Mouse (Mus musculus): ENCODE measurements around the gene Sgo2a. TPM values are rescaled to one million over a fixed set of nuclear protein-coding genes. Genes with fewer than 3 reads are reported as not detected.

Sgo2a gene
- polyA plus RNA-seq, 1 experiment from 2014 or later = 23.9 TPM

- Histone ChIP-seq H3K27me3 (ENCODE audit: poor library complexity, severe bottlenecking) (no peaks in the 10 kb centered on the region), H3K27ac (no peak overlapping the region), H3K36me3 (replicated peaks) (no peaks in the 10 kb centered on the region), H3K9me3 (no peaks in the 10 kb centered on the region), H3K4me1 (peaks cover 10% of the 10 kb centered on the region), H3K4me3 (no peak overlapping the region)
- WGBS = 91% methylated on average over 2 of the region's 2 CpGs
- no peak for DNase-seq (ENCODE audit: extremely low spot score, low spot score)
Observed at GRCm38 (mm10) chr1:58072416-58072815, 76.6 kb downstream of the Sgo2a start.

- 79% methylated on average over 12 of the region's 12 CpGs for WGBS
- no peak for DNase-seq (ENCODE audit: extremely low spot score, low spot score)
- Histone ChIP-seq H3K4me3 (no peak overlapping the region), H3K27me3 (ENCODE audit: poor library complexity, severe bottlenecking) (no peaks in the 10 kb centered on the region), H3K9me3 (no peaks in the 10 kb centered on the region), H3K27ac (no peak overlapping the region), H3K36me3 (replicated peaks) (no peaks in the 10 kb centered on the region), H3K4me1 (peaks cover 10% of the 10 kb centered on the region)
Observed at GRCm38 (mm10) chr1:58072991-58073730, 77.4 kb downstream of the Sgo2a start.

- DNase-seq (ENCODE audit: extremely low spot score, low spot score) = no peak
- Histone ChIP-seq H3K36me3 (replicated peaks) (no peaks in the 10 kb centered on the region), H3K9me3 (no peaks in the 10 kb centered on the region), H3K27ac (no peak overlapping the region), H3K4me3 (no peak overlapping the region), H3K27me3 (ENCODE audit: poor library complexity, severe bottlenecking) (no peaks in the 10 kb centered on the region), H3K4me1 (peaks cover 10% of the 10 kb centered on the region)
- 90% methylated on average over 2 of the region's 2 CpGs for WGBS
Observed at GRCm38 (mm10) chr1:58074266-58074665, 78.5 kb downstream of the Sgo2a start.

Other genes starting within 250 kb of the Sgo2a start
- 19.0 and 19.9 TPM in 2 replicates for gene Spats2l, start 221.8 kb upstream of the Sgo2a start, polyA plus RNA-seq (2016; fragmentation: Nextera tagmentation; extraction: Ambion mirVana)
- gene Kctd18, start 23.0 kb downstream of the Sgo2a start, polyA plus RNA-seq (2016; fragmentation: Nextera tagmentation; extraction: Ambion mirVana) = 16.0 and 18.1 TPM in 2 replicates
- 0.02 and 0.07 TPM in 2 replicates for gene Aox1, start 34.0 kb downstream of the Sgo2a start, polyA plus RNA-seq (2016; fragmentation: Nextera tagmentation; extraction: Ambion mirVana)
- not detected in 2 replicates for gene Aox3, start 117.2 kb downstream of the Sgo2a start, polyA plus RNA-seq (2016; fragmentation: Nextera tagmentation; extraction: Ambion mirVana)
- gene Aox4, start 214.4 kb downstream of the Sgo2a start, polyA plus RNA-seq (2016; fragmentation: Nextera tagmentation; extraction: Ambion mirVana) = not detected in 2 replicates